Mouse (Mus musculus) heart, embryonic 16.5 days (tissue): ENCODE measurements at regions not wholly inside any gene's neighbourhood (a gene's known extent, or its start where the extent isn't known, plus 50 kb on each side); places are given as distances from the start of the nearest gene placed in this dataset.

Experiments
- ATAC-seq: fragments of 200-750 bp; cut with Nextera tagmentation; replicated peaks from 2 replicates; pipeline ENCODE4 v1.8.0; 2017; ENCODE audit warnings: moderate number of reproducible peaks; ENCODE audit not compliant: insufficient read depth, low FRiP score; ENCODE audit errors: extremely low read depth
- H3K27ac ChIP-seq: fragments of 300-500 bp; sonication (generic); 2 replicates; pipeline ENCODE4 v1.5.1; 2014; ENCODE audit warnings: mild to moderate bottlenecking, low read length, control low read depth, moderate library complexity
- H3K27me3 ChIP-seq: fragments of 300-500 bp; sonication (generic); 2 replicates; pipeline ENCODE4 v1.6.1; 2014; ENCODE audit warnings: low read length, mixed read lengths; ENCODE audit not compliant: control insufficient read depth, insufficient read depth
- H3K36me3 ChIP-seq: fragments of 300-500 bp; sonication (generic); 2 replicates; pipeline ENCODE4 v1.6.1; 2014; ENCODE audit not compliant: control insufficient read depth, insufficient read depth
- H3K4me1 ChIP-seq: fragments of 300-500 bp; sonication (generic); 2 replicates; pipeline ENCODE4 v1.6.1; 2014; ENCODE audit warnings: low read length, mixed read lengths; ENCODE audit not compliant: control insufficient read depth, insufficient read depth
- H3K4me2 ChIP-seq: fragments of 300-500 bp; sonication (generic); 2 replicates; pipeline ENCODE4 v1.6.1; 2014; ENCODE audit warnings: low read depth, mild to moderate bottlenecking, control low read depth, low read length
- H3K4me3 ChIP-seq: fragments of 300-500 bp; sonication (generic); 2 replicates; pipeline ENCODE4 v1.5.1; 2014; ENCODE audit warnings: mild to moderate bottlenecking, control low read depth, low read length
- H3K9ac ChIP-seq: fragments of 300-500 bp; sonication (generic); 2 replicates; pipeline ENCODE4 v1.6.1; 2014; ENCODE audit warnings: low read length, control low read depth
- H3K9me3 ChIP-seq: fragments of 300-500 bp; sonication (generic); replicated peaks from 2 replicates; pipeline ENCODE4 v1.6.1; 2016; ENCODE audit warnings: low read length; ENCODE audit not compliant: control insufficient read depth
- WGBS: fragments of 180-500 bp; shearing (Covaris S2); extraction: QIAGEN DNeasy Blood & Tissue Kit; methylation state at CpG from one replicate; pipeline ENCODE4 v1.1.7; 2014; 5-methylcytosine and 5-hydroxymethylcytosine counted together

- no peak overlapping the region for H3K27ac ChIP-seq
- no peaks in the 10 kb centered on the region for H3K36me3 ChIP-seq
- no peak for ATAC-seq
- no peak overlapping the region for H3K4me3 ChIP-seq
- 38% methylated on average over 7 of the region's 7 CpGs for WGBS
- no peak overlapping the region for H3K9ac ChIP-seq
- H3K27me3 ChIP-seq, result no peaks in the 10 kb centered on the region
- H3K4me1 ChIP-seq, result peaks cover 5% of the 10 kb centered on the region; the same call in 1 of the 2 replicates
- H3K4me2 ChIP-seq, result no peak overlapping the region
- no peaks in the 10 kb centered on the region for H3K9me3 ChIP-seq
Observed at GRCm38 (mm10) chr2:128437698-128438097, 153.3 kb upstream of the Spdye4c start.

DNA sequence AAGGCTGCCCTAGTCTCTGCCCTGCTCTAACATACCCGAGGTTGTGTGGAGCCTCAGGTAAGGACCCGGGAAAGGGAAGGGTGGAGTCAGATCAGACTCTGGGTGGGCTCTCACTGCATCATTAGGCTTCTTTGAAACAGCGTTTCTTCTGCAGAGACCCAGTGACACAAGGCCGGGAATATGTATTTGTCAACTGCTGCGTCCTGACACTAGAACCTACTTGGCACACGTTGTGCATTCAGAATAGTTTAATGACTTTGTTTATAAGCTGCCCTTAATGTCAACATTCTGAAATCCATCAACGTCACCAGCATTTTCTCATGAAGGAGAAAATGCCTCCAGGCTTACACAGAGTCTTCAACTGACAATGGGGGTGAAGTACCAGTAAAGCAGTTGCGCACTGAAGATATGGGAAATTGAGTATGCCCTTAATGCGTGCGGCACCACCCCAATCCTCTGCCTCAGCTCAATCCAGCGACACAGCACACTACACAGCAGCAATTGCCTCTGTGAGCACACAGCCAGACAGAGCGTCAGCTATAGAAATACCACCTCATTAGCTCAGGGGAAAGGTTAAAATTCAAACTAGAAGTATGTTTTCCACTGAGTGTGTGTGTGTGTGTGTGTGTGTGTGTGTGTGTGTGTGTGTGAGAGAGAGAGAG is 152.7 kb upstream of the Spdye4c start:
- ATAC-seq, result no peak
- Histone ChIP-seq H3K9me3 (no peaks in the 10 kb centered on the region), H3K27me3 (no peaks in the 10 kb centered on the region), H3K36me3 (no peaks in the 10 kb centered on the region), H3K4me3 (no peak overlapping the region), H3K4me1 (peaks cover 5% of the 10 kb centered on the region; the same call in 1 of the 2 replicates), H3K9ac (no peak overlapping the region), H3K27ac (no peak overlapping the region), H3K4me2 (no peak overlapping the region)
- 60% methylated on average over 12 of the region's 12 CpGs for WGBS

GRCm38 (mm10) chr2:128438897-128439296 is 152.1 kb upstream of the Spdye4c start:
- WGBS, result 65% methylated on average over 2 of the region's 2 CpGs
- Histone ChIP-seq H3K4me1 (peaks cover 5% of the 10 kb centered on the region; the same call in 1 of the 2 replicates), H3K27ac (no peak overlapping the region), H3K9ac (no peak overlapping the region), H3K4me2 (no peak overlapping the region), H3K9me3 (no peaks in the 10 kb centered on the region), H3K36me3 (no peaks in the 10 kb centered on the region), H3K4me3 (no peak overlapping the region), H3K27me3 (no peaks in the 10 kb centered on the region)
- ATAC-seq, result no peak

DNA sequence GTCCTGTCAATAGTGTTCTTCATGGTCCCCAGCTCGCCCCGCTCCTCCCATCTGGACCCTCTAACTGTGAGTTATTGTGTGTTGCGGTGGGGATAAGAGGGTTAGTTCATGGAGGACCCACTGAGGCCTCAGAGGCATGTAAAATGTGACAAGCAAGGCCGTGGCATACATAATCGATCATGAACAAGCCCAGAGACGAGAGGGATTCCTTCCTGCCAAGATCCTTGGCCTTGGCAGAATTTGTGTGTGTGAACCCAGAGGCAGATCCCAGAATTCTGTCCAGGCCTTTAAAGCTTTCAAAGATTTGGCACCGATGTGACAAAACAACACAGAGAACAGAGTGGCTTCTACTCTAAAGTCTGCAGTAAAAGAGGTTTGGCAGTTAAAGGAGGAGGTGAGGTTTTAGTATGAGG is 146.4 kb upstream of the Spdye4c start:
- no peaks in the 10 kb centered on the region for H3K36me3 ChIP-seq
- H3K9ac ChIP-seq, result no peak overlapping the region
- H3K27ac ChIP-seq, result no peak overlapping the region
- H3K4me1 ChIP-seq, result no peaks in the 10 kb centered on the region
- H3K9me3 ChIP-seq, result no peaks in the 10 kb centered on the region
- no peaks in the 10 kb centered on the region for H3K27me3 ChIP-seq
- 81% methylated on average over 7 of the region's 7 CpGs for WGBS
- H3K4me2 ChIP-seq, result no peak overlapping the region
- no peak for ATAC-seq
- H3K4me3 ChIP-seq, result no peak overlapping the region

DNA sequence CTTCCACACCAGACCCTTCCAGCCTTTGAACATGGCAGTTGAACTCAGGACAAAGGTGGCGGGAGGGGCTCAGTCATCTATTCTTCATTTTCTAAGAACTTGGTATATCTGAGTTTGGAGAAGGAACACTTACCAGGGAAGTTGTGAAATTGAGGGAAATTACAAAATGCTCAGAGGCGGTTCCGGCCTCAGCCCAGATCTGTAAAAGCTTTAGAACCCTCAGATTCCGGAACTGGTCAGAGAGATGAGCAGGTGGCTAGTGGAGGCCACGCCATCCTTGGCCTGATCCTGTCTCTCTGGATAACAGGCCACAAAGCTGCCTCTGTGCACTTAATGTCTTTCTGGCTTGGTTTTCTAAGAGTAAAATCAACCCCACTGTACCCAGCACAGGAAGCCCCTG is 145.6 kb upstream of the Spdye4c start:
- Histone ChIP-seq H3K4me2 (no peak overlapping the region), H3K4me3 (no peak overlapping the region), H3K27ac (no peak overlapping the region), H3K36me3 (no peaks in the 10 kb centered on the region), H3K27me3 (no peaks in the 10 kb centered on the region), H3K9ac (no peak overlapping the region), H3K4me1 (no peaks in the 10 kb centered on the region), H3K9me3 (no peaks in the 10 kb centered on the region)
- WGBS, result 88% methylated on average over 5 of the region's 5 CpGs
- no peak for ATAC-seq

DNA sequence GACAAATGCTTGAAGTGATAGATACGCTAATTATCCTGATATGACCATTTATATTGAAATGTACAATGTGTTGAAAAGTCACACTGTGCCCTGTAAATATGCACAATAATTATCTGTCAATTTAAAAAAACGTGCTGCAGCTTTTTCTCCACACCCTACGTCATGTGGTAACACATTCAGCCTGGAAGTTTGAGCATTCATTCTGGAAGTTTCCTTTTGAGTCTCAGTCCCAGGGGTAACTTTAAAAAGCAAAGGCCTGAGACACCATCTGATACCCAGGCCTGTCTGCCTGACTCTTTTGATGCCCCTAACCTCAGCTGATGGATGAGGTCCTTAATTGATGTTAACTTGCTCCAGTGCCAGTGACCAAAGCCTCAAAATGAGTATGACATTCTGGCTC is 141.7 kb upstream of the Spdye4c start:
- Histone ChIP-seq H3K27me3 (no peaks in the 10 kb centered on the region), H3K9me3 (no peaks in the 10 kb centered on the region), H3K4me1 (no peaks in the 10 kb centered on the region), H3K4me3 (no peak overlapping the region), H3K27ac (no peak overlapping the region), H3K9ac (no peak overlapping the region), H3K36me3 (no peaks in the 10 kb centered on the region), H3K4me2 (no peak overlapping the region)
- WGBS, result 74% methylated on average over 3 of the region's 3 CpGs
- ATAC-seq, result no peak

DNA sequence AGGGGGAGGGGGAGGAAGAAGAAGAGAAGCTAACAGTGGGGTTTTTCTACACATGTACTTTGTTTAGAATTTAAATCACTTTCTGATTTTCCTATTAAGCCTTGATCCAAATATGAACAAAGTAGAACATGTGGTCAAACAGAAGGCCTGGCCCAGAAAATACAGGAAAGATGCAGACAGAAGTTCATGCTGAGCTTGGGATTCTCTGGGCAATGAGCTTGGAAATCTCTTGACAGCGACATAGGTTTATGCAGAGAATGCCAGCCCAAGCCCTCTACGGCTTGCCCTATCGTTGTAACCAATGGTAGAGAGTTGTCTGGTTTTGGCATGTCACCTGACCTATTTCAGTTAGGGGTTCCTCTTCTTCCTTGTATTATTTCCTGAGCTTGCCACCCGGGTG is 141.0 kb upstream of the Spdye4c start:
- H3K4me2 ChIP-seq, result no peak overlapping the region
- no peaks in the 10 kb centered on the region for H3K27me3 ChIP-seq
- ATAC-seq, result no peak
- no peak overlapping the region for H3K9ac ChIP-seq
- H3K9me3 ChIP-seq, result no peaks in the 10 kb centered on the region
- H3K36me3 ChIP-seq, result no peaks in the 10 kb centered on the region
- no peak overlapping the region for H3K4me3 ChIP-seq
- H3K4me1 ChIP-seq, result no peaks in the 10 kb centered on the region
- 81% methylated on average over 4 of the region's 4 CpGs for WGBS
- H3K27ac ChIP-seq, result no peak overlapping the region

GRCm38 (mm10) chr2:128451554-128452239 is 139.3 kb upstream of the Spdye4c start:
- Histone ChIP-seq H3K27ac (no peak overlapping the region), H3K4me3 (no peak overlapping the region), H3K4me2 (no peak overlapping the region), H3K9me3 (no peaks in the 10 kb centered on the region), H3K27me3 (no peaks in the 10 kb centered on the region), H3K36me3 (no peaks in the 10 kb centered on the region), H3K9ac (no peak overlapping the region), H3K4me1 (no peaks in the 10 kb centered on the region)
- 74% methylated on average over 5 of the region's 5 CpGs for WGBS
- ATAC-seq, result no peak

- no peaks in the 10 kb centered on the region for H3K9me3 ChIP-seq
- H3K4me1 ChIP-seq, result no peaks in the 10 kb centered on the region
- no peak overlapping the region for H3K4me3 ChIP-seq
- no peak for ATAC-seq
- WGBS, result 82% methylated on average over 1 of the region's 1 CpGs
- no peak overlapping the region for H3K4me2 ChIP-seq
- no peaks in the 10 kb centered on the region for H3K36me3 ChIP-seq
- no peaks in the 10 kb centered on the region for H3K27me3 ChIP-seq
- H3K27ac ChIP-seq, result no peak overlapping the region
- no peak overlapping the region for H3K9ac ChIP-seq
Observed at GRCm38 (mm10) chr2:128452582-128452981, 138.4 kb upstream of the Spdye4c start.
